Mouse (Mus musculus): ENCODE measurements around the gene Olfr10.

Olfr10 gene

GRCm38 (mm10) chr11:49322442-49322841 is 17.9 kb downstream of the Olfr10 start, which contains the start of gene Olfr1391:
Gene Olfr1391, plus strand, starts transcription at chr11:49322742.
- DNase-seq (ENCODE audit: extremely low spot score, low read depth, low spot score): no peak

- DNase-seq (ENCODE audit: extremely low spot score, low read depth, low spot score): no peak
These were observed 22.2 kb downstream of the Olfr10 start for GRCm38 (mm10) chr11:49326726-49327125.

- DNase-seq (ENCODE audit: extremely low spot score, low read depth, low spot score): no peak
These were observed 25.1 kb downstream of the Olfr10 start for GRCm38 (mm10) chr11:49329686-49330085.

GRCm38 (mm10) chr11:49334888-49335287 is 30.3 kb downstream of the Olfr10 start, which contains the start of gene Olfr1390:
Gene Olfr1390, plus strand, starts transcription at chr11:49335188.
- no peak for DNase-seq (ENCODE audit: extremely low spot score, low read depth, low spot score)

- DNase-seq (ENCODE audit: extremely low spot score, low read depth, low spot score): no peak
These were observed 32.8 kb downstream of the Olfr10 start for GRCm38 (mm10) chr11:49337150-49337832.

Data from hindlimb bud, embryonic 11.5 days (tissue).